24 mouse cellular contexts compared by ENCODE assay signal in genomic region chr2:164445399-164446085, GRCm38 (mm10). TPM values are rescaled to one million over a fixed set of nuclear protein-coding genes. Genes with fewer than 3 reads are reported as not detected.
"Had no signal": no experiment of that assay in that cellular context is flagged by ENCODE, and none has a peak within 500 bp of the region (broad histone marks: within the 10 kb centered on the region; RNA-seq: fewer than 3 reads in every experiment).

No protein-coding gene starts in this region.

- H3K27ac ChIP-seq: macrophage; midbrain, embryonic 13.5 days; midbrain, embryonic 15.5 days; neural tube, embryonic 12.5 days; stomach, embryonic 15.5 days; stomach, postnatal 0 days had no signal

- H3K27me3 ChIP-seq: stomach, embryonic 15.5 days had no signal

- H3K36me3 ChIP-seq: midbrain, embryonic 13.5 days; midbrain, embryonic 15.5 days; neural tube, embryonic 12.5 days; stomach, embryonic 15.5 days had no signal

- H3K9ac ChIP-seq: lung, embryonic 14.5 days; midbrain, embryonic 13.5 days; midbrain, embryonic 15.5 days; neural tube, embryonic 12.5 days; stomach, embryonic 15.5 days had no signal

- DNase-seq: lung, adult 18-20 months; lung, embryonic 14.5 days; lung, postnatal 10 days; lung, postnatal 36 days; right cerebral cortex, postnatal 14 days; thymus, adult 2 months; thymus, postnatal 25 days; thymus, postnatal 4 days had no signal

- H3K9me3 ChIP-seq: midbrain, embryonic 13.5 days; midbrain, embryonic 15.5 days; neural tube, embryonic 12.5 days; stomach, embryonic 15.5 days had no signal

- H3K4me3 ChIP-seq: megakaryocyte, embryonic 14.5 days; midbrain, embryonic 13.5 days; midbrain, embryonic 15.5 days; neural tube, embryonic 12.5 days; stomach, embryonic 15.5 days had no signal

- ATAC-seq: midbrain, embryonic 13.5 days; midbrain, embryonic 15.5 days had no signal

- H3K4me2 ChIP-seq: lung, embryonic 14.5 days; midbrain, embryonic 11.5 days; midbrain, embryonic 13.5 days; midbrain, embryonic 15.5 days; neural tube, embryonic 12.5 days; stomach, embryonic 15.5 days had no signal

RNA-seq across cellular contexts. Expression of gene Sdc4, which starts 1.9 kb away (rescaled TPM):
- total RNA-seq: megakaryocyte progenitor cell, adult 5-6 weeks had no signal

RNA-seq across cellular contexts. Expression of gene Gm20458, which starts 15.2 kb away (rescaled TPM):
- total RNA-seq: megakaryocyte progenitor cell, adult 5-6 weeks; monocyte, adult 5-6 weeks; neutrophil, adult 5-6 weeks had no signal

RNA-seq across cellular contexts. Expression of gene Trp53tg5, which starts 28.0 kb away (rescaled TPM):
- total RNA-seq: megakaryocyte progenitor cell, adult 5-6 weeks; midbrain, postnatal 0 days; monocyte, adult 5-6 weeks; neutrophil, adult 5-6 weeks had no signal
- polyA plus RNA-seq: lung, embryonic 14.5 days; lung, embryonic 16.5 days; macrophage; midbrain, embryonic 11.5 days; midbrain, embryonic 13.5 days; midbrain, embryonic 15.5 days; midbrain, postnatal 0 days; neural tube, embryonic 12.5 days; neural tube, embryonic 14.5 days; spleen, adult 2 months; stomach, postnatal 0 days; thymus, adult 2 months; urinary bladder, adult 2 months had no signal
